Mouse (Mus musculus) testis, adult 2 months (tissue): ENCODE data around the gene Osbp2. TPM values are rescaled to one million over a fixed set of nuclear protein-coding genes. Genes with fewer than 3 reads are reported as not detected.

Experiments
- H3K27ac ChIP-seq: fragments of 200-500 bp; 2 replicates; pipeline ENCODE4 v1.5.1; 2012; ENCODE audit warnings: low read depth, low read length; ENCODE audit not compliant: control insufficient read depth, insufficient read depth
- H3K27me3 ChIP-seq: fragments of 200-500 bp; 2 replicates; pipeline ENCODE4 v1.6.1; 2012; ENCODE audit warnings: mild to moderate bottlenecking, low read length, moderate library complexity; ENCODE audit not compliant: control insufficient read depth, insufficient read depth
- H3K36me3 ChIP-seq: fragments of 200-500 bp; 2 replicates; pipeline ENCODE4 v1.6.1; 2012; ENCODE audit warnings: mild to moderate bottlenecking, low read length; ENCODE audit not compliant: control insufficient read depth, insufficient read depth
- H3K4me1 ChIP-seq: fragments of 200-500 bp; 2 replicates; pipeline ENCODE4 v1.6.1; 2012; ENCODE audit warnings: low read length; ENCODE audit not compliant: control insufficient read depth, insufficient read depth
- H3K4me3 ChIP-seq: fragments of 200-500 bp; 2 replicates; pipeline ENCODE4 v1.5.1; 2012; ENCODE audit warnings: low read depth, mild to moderate bottlenecking, low read length, moderate library complexity, mixed read lengths; ENCODE audit not compliant: control insufficient read depth
- CTCF ChIP-seq: fragments of 200-500 bp; IDR thresholded peaks from 2 replicates; pipeline ENCODE4 v1.5.1; 2012; ENCODE audit warnings: low read depth, mild to moderate bottlenecking, inconsistent platforms, low read length, moderate library complexity; ENCODE audit not compliant: control insufficient read depth, insufficient read depth, insufficient replicate concordance
- POLR2A ChIP-seq: fragments of 200-500 bp; IDR thresholded peaks from 2 replicates; pipeline ENCODE4 v1.6.1; 2012; ENCODE audit warnings: low read depth, mild to moderate bottlenecking, inconsistent platforms, low read length, moderate library complexity; ENCODE audit not compliant: control insufficient read depth
- polyA plus RNA-seq: library from polyadenylated mRNA; depleted of rRNA; stranded (reverse); fragments of >200 nt; gene quantifications from 2 replicates; pipeline ENCODE4 v1.2.3, GENCODE M21; 2012

The Osbp2 gene
- polyA plus RNA-seq, 1 experiment = 710 TPM

GRCm38 (mm10) chr11:3722861-3723260 lies 140.8 kb downstream of the Osbp2 start:
- H3K27me3 ChIP-seq = no peaks in the 10 kb centered on the region
- TF ChIP-seq POLR2A (no peak), CTCF (no peak)
- no peak overlapping the region for H3K27ac ChIP-seq

GRCm38 (mm10) chr11:3722036-3722435 lies 141.7 kb downstream of the Osbp2 start:
- Histone ChIP-seq H3K27me3 (no peaks in the 10 kb centered on the region), H3K4me3 (no peak overlapping the region), H3K36me3 (no peaks in the 10 kb centered on the region), H3K27ac (no peak overlapping the region), H3K4me1 (no peaks in the 10 kb centered on the region)
- TF ChIP-seq CTCF (no peak), POLR2A (no peak)

More at GRCm38 (mm10) chr11:3722861-3723260, 140.8 kb downstream of the Osbp2 start:
- Histone ChIP-seq H3K4me3 (no peak overlapping the region), H3K36me3 (no peaks in the 10 kb centered on the region), H3K4me1 (no peaks in the 10 kb centered on the region)

DNA sequence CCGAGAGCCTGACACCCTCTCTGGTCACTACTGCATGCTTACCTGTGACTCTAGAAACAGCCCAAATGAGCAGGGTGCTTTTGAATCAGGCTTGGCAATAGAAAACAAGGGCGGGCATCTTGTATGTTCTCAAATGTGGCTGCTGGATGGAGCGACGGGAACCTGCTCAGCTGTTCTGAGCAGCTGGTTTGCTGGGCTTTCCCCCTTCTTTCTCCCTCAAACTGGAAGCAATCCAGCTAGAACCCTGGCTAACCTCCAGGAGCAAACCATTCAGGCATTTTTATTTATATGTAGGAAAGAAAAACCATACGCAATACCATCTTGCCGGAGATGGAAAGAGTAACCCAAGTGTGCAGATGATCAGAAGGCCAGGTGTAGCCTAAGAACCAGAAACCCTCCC lies 147.0 kb downstream of the Osbp2 start:
- no peak overlapping the region for H3K27ac ChIP-seq
- H3K4me1 ChIP-seq = no peaks in the 10 kb centered on the region; the same call in 1 of the 2 replicates
- no peaks in the 10 kb centered on the region for H3K36me3 ChIP-seq
- no peaks in the 10 kb centered on the region for H3K27me3 ChIP-seq
- TF ChIP-seq CTCF (no peak), POLR2A (no peak)
- H3K4me3 ChIP-seq = no peak overlapping the region

- H3K4me3 ChIP-seq = no peak overlapping the region
- no peaks in the 10 kb centered on the region for H3K27me3 ChIP-seq
- H3K4me1 ChIP-seq = no peaks in the 10 kb centered on the region; the same call in 1 of the 2 replicates
- TF ChIP-seq CTCF (peak; percentile 81; the same call in 1 of the 2 replicates), POLR2A (no peak)
- H3K36me3 ChIP-seq = no peaks in the 10 kb centered on the region
- no peak overlapping the region for H3K27ac ChIP-seq
These were observed 149.2 kb downstream of the Osbp2 start for GRCm38 (mm10) chr11:3714486-3714885.

GRCm38 (mm10) chr11:3710203-3710602 lies 153.5 kb downstream of the Osbp2 start:
- Histone ChIP-seq H3K27ac (no peak overlapping the region), H3K4me1 (peaks cover 4% of the 10 kb centered on the region), H3K4me3 (no peak overlapping the region), H3K36me3 (no peaks in the 10 kb centered on the region), H3K27me3 (no peaks in the 10 kb centered on the region)
- TF ChIP-seq CTCF (no peak), POLR2A (no peak)

DNA sequence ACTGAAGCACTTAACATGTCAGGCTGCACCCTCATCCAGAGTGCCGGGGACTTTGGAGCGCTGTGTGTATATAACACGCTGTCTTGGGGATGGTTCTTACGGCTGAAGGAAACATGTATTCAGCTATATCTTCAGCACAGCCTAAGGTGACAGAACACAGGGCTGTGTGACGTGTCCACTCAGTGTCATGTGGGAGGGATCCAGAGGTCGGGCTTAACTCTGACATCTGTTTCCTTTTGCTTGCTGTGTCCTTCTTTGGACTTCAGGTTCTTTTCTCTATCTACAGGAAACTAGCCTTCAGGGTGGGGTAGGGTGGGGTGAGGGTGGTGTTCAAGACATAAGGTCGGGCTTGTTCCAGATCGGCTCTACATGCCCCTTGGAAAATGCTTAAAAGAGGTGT lies 156.6 kb downstream of the Osbp2 start:
- TF ChIP-seq CTCF (no peak), POLR2A (no peak)
- no peaks in the 10 kb centered on the region for H3K36me3 ChIP-seq
- no peaks in the 10 kb centered on the region for H3K27me3 ChIP-seq
- H3K4me3 ChIP-seq = no peak overlapping the region
- H3K27ac ChIP-seq = no peak overlapping the region
- H3K4me1 ChIP-seq = peaks cover 7% of the 10 kb centered on the region

DNA sequence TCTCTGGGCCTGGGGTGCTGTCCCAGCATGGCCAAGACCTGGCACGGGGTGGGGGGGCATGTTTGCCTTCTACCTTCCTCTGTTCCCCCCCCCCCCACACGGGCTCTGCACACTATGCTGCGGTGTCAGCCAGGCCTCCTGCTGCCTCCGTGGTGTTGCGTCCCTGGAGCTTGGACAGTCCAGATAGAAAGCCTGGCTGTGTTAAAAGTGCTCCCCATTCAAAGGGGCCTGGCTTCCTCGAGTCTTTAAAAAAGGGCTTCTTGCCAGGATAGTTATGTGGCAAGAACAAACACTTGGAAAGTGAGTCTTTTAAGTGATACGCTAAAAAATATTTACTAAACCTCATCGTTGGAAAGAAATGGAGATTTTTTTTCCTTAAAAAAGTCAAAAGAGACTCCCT lies 159.3 kb downstream of the Osbp2 start:
- H3K4me3 ChIP-seq = no peak overlapping the region
- H3K27ac ChIP-seq = no peak overlapping the region
- no peak for TF ChIP-seq POLR2A
- no peak for TF ChIP-seq CTCF
- no peaks in the 10 kb centered on the region for H3K36me3 ChIP-seq
- H3K4me1 ChIP-seq = peaks cover 7% of the 10 kb centered on the region
- H3K27me3 ChIP-seq = no peaks in the 10 kb centered on the region

- H3K4me3 ChIP-seq = peak overlapping the region; percentile 45
- H3K36me3 ChIP-seq = no peaks in the 10 kb centered on the region
- H3K27me3 ChIP-seq = no peaks in the 10 kb centered on the region
- peak overlapping the region; percentile 67 for H3K27ac ChIP-seq
- TF ChIP-seq POLR2A = no peak; the same call in 1 of the 2 replicates
- TF ChIP-seq CTCF = no peak
- peaks cover 7% of the 10 kb centered on the region for H3K4me1 ChIP-seq
These were observed 160.4 kb downstream of the Osbp2 start for GRCm38 (mm10) chr11:3703089-3703992.
